Mouse (Mus musculus) cortical plate, adult 2 months (tissue): ENCODE measurements at regions not wholly inside any gene's neighbourhood (a gene's known extent, or its start where the extent isn't known, plus 50 kb on each side); places are given as distances from the start of the nearest gene placed in this dataset.

Source experiments
- CTCF ChIP-seq: fragments of 200-500 bp; IDR thresholded peaks from 2 replicates; pipeline ENCODE4 v1.5.1; 2011; ENCODE audit warnings: mild to moderate bottlenecking, control low read depth, low read length; ENCODE audit not compliant: insufficient read depth; ENCODE audit errors: extremely low read depth
- POLR2A ChIP-seq: fragments of 200-500 bp; IDR thresholded peaks from 2 replicates; pipeline ENCODE4 v1.6.1; 2011; ENCODE audit warnings: mild to moderate bottlenecking, low read length, control low read depth; ENCODE audit not compliant: insufficient read depth; ENCODE audit errors: extremely low read depth

DNA sequence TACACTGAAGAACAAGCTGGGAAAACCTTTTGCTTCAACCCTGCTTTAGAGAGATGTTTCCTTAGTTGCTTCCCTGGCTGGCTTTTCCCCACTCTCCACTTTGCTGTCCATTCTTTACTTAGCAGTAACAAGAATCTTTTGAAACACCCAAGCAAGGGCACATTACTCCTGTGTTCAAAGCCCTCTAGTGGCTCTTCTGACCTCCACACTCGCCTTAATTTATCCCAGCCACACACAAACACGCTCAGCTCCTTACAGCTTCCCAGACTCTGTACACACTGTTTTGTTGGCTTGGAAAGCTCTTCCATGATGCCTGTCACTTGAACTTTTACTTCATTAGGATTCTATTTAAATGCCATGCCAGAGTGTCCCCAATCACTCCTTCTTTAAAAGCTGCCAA lies 97.3 kb upstream of the Col8a1 start:
- TF ChIP-seq POLR2A (no peak), CTCF (no peak)
